Mouse (Mus musculus) liver, embryonic 15.5 days (tissue): ENCODE results near the gene Pcsk6. TPM values are rescaled to one million over a fixed set of nuclear protein-coding genes. Genes with fewer than 3 reads are reported as not detected.

ENCODE experiments used
- ATAC-seq: fragments of 200-750 bp; cut with Nextera tagmentation; 2 replicates; pipeline ENCODE4 v1.8.0; 2017; ENCODE audit warnings: moderate number of reproducible peaks, mild to moderate bottlenecking, moderate library complexity; ENCODE audit not compliant: insufficient read depth
- H3K27ac ChIP-seq: fragments of 300-500 bp; sonication (generic); replicated peaks from 2 replicates; pipeline ENCODE4 v1.5.1; 2015; ENCODE audit warnings: mild to moderate bottlenecking, inconsistent platforms
- H3K27me3 ChIP-seq: fragments of 300-500 bp; sonication (generic); 2 replicates; pipeline ENCODE4 v1.6.1; 2015; ENCODE audit warnings: mild to moderate bottlenecking, inconsistent platforms
- H3K36me3 ChIP-seq: fragments of 300-500 bp; sonication (generic); replicated peaks from 2 replicates; pipeline ENCODE4 v1.6.1; 2015; ENCODE audit warnings: moderate library complexity, mild to moderate bottlenecking, inconsistent platforms
- H3K4me1 ChIP-seq: fragments of 300-500 bp; sonication (generic); replicated peaks from 2 replicates; pipeline ENCODE4 v1.6.1; 2015; ENCODE audit warnings: inconsistent platforms
- H3K4me2 ChIP-seq: fragments of 300-500 bp; sonication (generic); 2 replicates; pipeline ENCODE4 v1.6.1; 2015; ENCODE audit warnings: moderate library complexity, mild to moderate bottlenecking, inconsistent platforms
- H3K4me3 ChIP-seq: fragments of 300-500 bp; sonication (generic); replicated peaks from 2 replicates; pipeline ENCODE4 v1.5.1; 2015; ENCODE audit warnings: mild to moderate bottlenecking, inconsistent platforms
- H3K9ac ChIP-seq: fragments of 300-500 bp; sonication (generic); 2 replicates; pipeline ENCODE4 v1.6.1; 2015; ENCODE audit warnings: moderate library complexity, mild to moderate bottlenecking, inconsistent platforms
- H3K9me3 ChIP-seq: fragments of 300-500 bp; sonication (generic); replicated peaks from 2 replicates; pipeline ENCODE4 v1.6.1; 2016; ENCODE audit warnings: inconsistent platforms
- WGBS: fragments of 180-500 bp; shearing (Covaris S2); methylation state at CpG from one replicate; pipeline ENCODE4 v1.1.7; 2015; ENCODE audit warnings: mixed read lengths; ENCODE audit not compliant: insufficient replicate concordance; 5-methylcytosine and 5-hydroxymethylcytosine counted together
- polyA plus RNA-seq: library from polyadenylated mRNA; unstranded; fragments of >200 nt; fragmentation: Nextera tagmentation; extraction: Ambion mirVana; gene quantifications from 2 replicates; pipeline ENCODE4 v1.2.1, GENCODE M21; 2015

The Pcsk6 gene
- polyA plus RNA-seq, 1 experiment from 2014 or later, result 0.94 TPM

DNA sequence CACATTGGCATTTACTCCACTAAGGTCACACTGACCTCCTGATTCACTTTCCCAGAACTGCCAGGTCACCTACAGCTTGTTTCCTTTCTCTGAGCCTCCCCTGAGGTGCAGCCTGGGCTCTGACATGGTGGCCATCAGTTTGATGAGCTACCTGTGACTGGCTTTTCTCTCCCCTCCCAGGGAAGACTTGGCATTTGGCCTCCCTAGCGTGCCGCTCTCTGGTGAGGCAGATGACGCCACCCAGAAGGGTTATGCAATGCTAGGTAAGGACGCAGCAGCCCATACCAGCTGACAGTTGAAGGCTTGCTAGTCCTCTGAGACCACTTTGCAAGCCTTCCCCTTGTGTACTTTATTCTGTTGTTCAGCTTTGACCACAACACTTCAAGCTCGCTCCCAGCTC, 141.9 kb downstream of the Pcsk6 start:
- no peak for ATAC-seq
- WGBS, result 70% methylated on average over 5 of the region's 5 CpGs
- Histone ChIP-seq H3K27me3 (no peaks in the 10 kb centered on the region), H3K36me3 (no peaks in the 10 kb centered on the region), H3K9ac (no peak overlapping the region), H3K9me3 (no peaks in the 10 kb centered on the region), H3K4me2 (no peak overlapping the region), H3K4me1 (no peaks in the 10 kb centered on the region), H3K27ac (no peak overlapping the region), H3K4me3 (no peak overlapping the region)

GRCm38 (mm10) chr7:66003865-66004638, 142.5 kb downstream of the Pcsk6 start:
- no peak overlapping the region for H3K9ac ChIP-seq
- H3K9me3 ChIP-seq, result no peaks in the 10 kb centered on the region
- ATAC-seq, result no peak
- H3K4me3 ChIP-seq, result no peak overlapping the region
- H3K36me3 ChIP-seq, result no peaks in the 10 kb centered on the region
- 57% methylated on average over 13 of the region's 13 CpGs for WGBS
- H3K27me3 ChIP-seq, result no peaks in the 10 kb centered on the region
- no peak overlapping the region for H3K4me2 ChIP-seq
- no peak overlapping the region for H3K27ac ChIP-seq
- no peaks in the 10 kb centered on the region for H3K4me1 ChIP-seq

- Histone ChIP-seq H3K4me3 (no peak overlapping the region), H3K27ac (no peak overlapping the region), H3K27me3 (no peaks in the 10 kb centered on the region), H3K9ac (no peak overlapping the region), H3K4me1 (no peaks in the 10 kb centered on the region), H3K36me3 (no peaks in the 10 kb centered on the region), H3K4me2 (no peak overlapping the region), H3K9me3 (no peaks in the 10 kb centered on the region)
- WGBS, result 69% methylated on average over 10 of the region's 10 CpGs
- ATAC-seq, result no peak
Observed at GRCm38 (mm10) chr7:66005066-66005465, 143.5 kb downstream of the Pcsk6 start.

DNA sequence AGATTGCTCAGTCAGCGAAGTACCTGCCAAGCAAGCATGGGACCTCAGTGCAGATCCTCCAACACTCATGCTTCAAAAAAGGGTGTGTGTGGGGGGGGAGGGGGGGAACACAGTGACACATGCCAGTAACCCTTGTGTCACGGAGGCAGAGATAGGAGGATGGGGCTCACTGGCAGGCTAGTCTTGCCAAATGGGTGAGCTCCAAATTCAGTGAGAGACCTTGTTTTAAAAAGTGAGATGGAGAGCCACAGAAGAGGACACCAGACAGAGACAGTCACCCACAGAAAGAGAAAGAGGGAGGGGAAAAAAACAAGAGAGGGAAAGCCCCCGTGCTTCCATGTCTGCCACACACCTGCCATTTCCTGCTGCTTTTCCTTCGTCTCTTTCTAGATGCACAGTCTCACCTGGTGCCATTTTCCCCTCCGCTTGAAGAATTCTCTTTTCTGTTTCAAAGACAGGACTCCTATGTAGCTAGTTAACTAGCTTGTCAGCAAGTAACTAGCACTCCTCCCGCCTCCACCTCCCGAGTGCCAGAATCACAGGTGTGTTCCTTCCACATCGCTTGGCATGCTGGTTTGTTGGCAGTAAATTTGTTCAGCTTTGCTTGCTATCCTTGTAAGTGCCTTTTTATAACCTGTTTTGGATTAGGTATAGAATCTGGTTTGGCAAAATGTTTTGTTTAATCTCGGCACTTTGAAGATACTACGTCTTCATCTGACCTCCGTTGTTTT, 146.8 kb downstream of the Pcsk6 start:
- Histone ChIP-seq H3K4me2 (no peak overlapping the region), H3K27me3 (no peaks in the 10 kb centered on the region)
- 74% methylated on average over 11 of the region's 11 CpGs for WGBS

GRCm38 (mm10) chr7:66008892-66009273, 147.3 kb downstream of the Pcsk6 start:
- no peaks in the 10 kb centered on the region for H3K9me3 ChIP-seq
- no peak overlapping the region for H3K9ac ChIP-seq
- no peak overlapping the region for H3K4me2 ChIP-seq
- H3K27ac ChIP-seq, result no peak overlapping the region
- H3K4me3 ChIP-seq, result no peak overlapping the region
- WGBS, result 78% methylated on average over 16 of the region's 16 CpGs
- H3K27me3 ChIP-seq, result no peaks in the 10 kb centered on the region
- H3K36me3 ChIP-seq, result no peaks in the 10 kb centered on the region
- no peaks in the 10 kb centered on the region for H3K4me1 ChIP-seq
- ATAC-seq, result no peak

More for the DNA sequence above, 146.8 kb downstream of the Pcsk6 start:
- Histone ChIP-seq H3K27ac (no peak overlapping the region), H3K4me1 (no peaks in the 10 kb centered on the region), H3K36me3 (no peaks in the 10 kb centered on the region), H3K4me3 (no peak overlapping the region), H3K9ac (no peak overlapping the region), H3K9me3 (no peaks in the 10 kb centered on the region)
- ATAC-seq, result no peak

- H3K27me3 ChIP-seq, result no peaks in the 10 kb centered on the region
- H3K36me3 ChIP-seq, result no peaks in the 10 kb centered on the region
- 62% methylated on average over 6 of the region's 6 CpGs for WGBS
- no peak overlapping the region for H3K9ac ChIP-seq
- no peak for ATAC-seq
- H3K9me3 ChIP-seq, result no peaks in the 10 kb centered on the region
- H3K4me1 ChIP-seq, result no peaks in the 10 kb centered on the region
- no peak overlapping the region for H3K27ac ChIP-seq
- no peak overlapping the region for H3K4me2 ChIP-seq
- H3K4me3 ChIP-seq, result no peak overlapping the region
Observed at GRCm38 (mm10) chr7:66010518-66010917, 149.0 kb downstream of the Pcsk6 start.

GRCm38 (mm10) chr7:66027747-66028146, 166.2 kb downstream of the Pcsk6 start:
- ATAC-seq, result no peak
- no peaks in the 10 kb centered on the region for H3K9me3 ChIP-seq
- H3K4me1 ChIP-seq, result no peaks in the 10 kb centered on the region
- H3K9ac ChIP-seq, result no peak overlapping the region
- H3K4me3 ChIP-seq, result no peak overlapping the region
- no peak overlapping the region for H3K4me2 ChIP-seq
- no peaks in the 10 kb centered on the region for H3K36me3 ChIP-seq
- H3K27ac ChIP-seq, result no peak overlapping the region
- H3K27me3 ChIP-seq, result no peaks in the 10 kb centered on the region
- 74% methylated on average over 2 of the region's 2 CpGs for WGBS

DNA sequence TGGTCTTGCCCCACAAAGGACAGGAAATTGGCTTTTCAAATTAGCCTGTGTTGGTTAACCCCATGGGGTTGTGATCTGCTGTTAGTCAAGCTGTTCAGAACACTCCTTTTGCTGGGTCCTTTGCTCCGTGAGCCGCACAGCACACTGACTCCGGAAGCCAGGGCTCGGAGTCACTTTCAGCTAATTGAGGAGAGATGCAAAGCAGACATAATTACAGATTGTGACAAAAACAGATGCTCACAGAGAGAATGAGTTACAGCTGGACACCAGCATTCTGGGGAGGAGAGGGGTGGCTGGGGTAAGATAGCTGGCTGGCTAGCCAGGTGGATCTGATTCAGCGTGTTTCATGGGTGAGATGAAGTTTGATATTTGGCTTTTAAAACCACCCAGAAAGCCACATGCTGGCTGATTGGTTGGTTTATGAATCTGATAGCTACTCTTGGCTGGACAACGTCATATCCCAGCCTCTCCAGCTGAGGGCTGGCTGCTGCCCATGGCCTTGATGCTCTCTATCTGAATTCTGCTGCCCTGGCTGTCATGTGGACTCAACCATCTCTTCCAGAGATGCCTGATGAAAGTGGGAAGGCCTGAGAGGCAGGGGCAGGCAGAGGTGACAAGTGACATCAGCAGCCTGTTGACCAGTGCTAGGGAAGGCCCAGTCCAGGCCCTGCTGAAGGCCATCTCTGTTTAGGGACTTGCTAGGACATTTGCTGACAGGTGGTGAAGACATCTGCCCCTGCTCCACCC, 167.4 kb downstream of the Pcsk6 start:
- 62% methylated on average over 6 of the region's 6 CpGs for WGBS
- Histone ChIP-seq H3K36me3 (no peaks in the 10 kb centered on the region), H3K27ac (no peak overlapping the region), H3K4me1 (no peaks in the 10 kb centered on the region), H3K27me3 (no peaks in the 10 kb centered on the region), H3K9me3 (no peaks in the 10 kb centered on the region), H3K9ac (no peak overlapping the region), H3K4me2 (no peak overlapping the region), H3K4me3 (no peak overlapping the region)
- no peak for ATAC-seq

GRCm38 (mm10) chr7:66036809-66037208, 175.3 kb downstream of the Pcsk6 start:
- Histone ChIP-seq H3K4me1 (no peaks in the 10 kb centered on the region; the same call in 1 of the 2 replicates), H3K9me3 (no peaks in the 10 kb centered on the region), H3K27ac (no peak overlapping the region), H3K36me3 (no peaks in the 10 kb centered on the region), H3K4me3 (no peak overlapping the region), H3K9ac (no peak overlapping the region), H3K4me2 (no peak overlapping the region), H3K27me3 (peaks cover 10% of the 10 kb centered on the region)
- ATAC-seq, result no peak
- WGBS, result 39% methylated on average over 8 of the region's 8 CpGs

GRCm38 (mm10) chr7:66038261-66038660, 176.7 kb downstream of the Pcsk6 start:
- no peak for ATAC-seq
- no peak overlapping the region for H3K9ac ChIP-seq
- H3K27ac ChIP-seq, result no peak overlapping the region
- peaks cover 10% of the 10 kb centered on the region for H3K27me3 ChIP-seq
- no peaks in the 10 kb centered on the region for H3K36me3 ChIP-seq
- no peak overlapping the region for H3K4me3 ChIP-seq
- H3K9me3 ChIP-seq, result no peaks in the 10 kb centered on the region
- H3K4me2 ChIP-seq, result no peak overlapping the region
- no peaks in the 10 kb centered on the region; the same call in 1 of the 2 replicates for H3K4me1 ChIP-seq
- 70% methylated on average over 3 of the region's 3 CpGs for WGBS

- Histone ChIP-seq H3K4me1 (no peaks in the 10 kb centered on the region; the same call in 1 of the 2 replicates), H3K4me2 (no peak overlapping the region), H3K9ac (no peak overlapping the region), H3K27me3 (peaks cover 10% of the 10 kb centered on the region), H3K9me3 (no peaks in the 10 kb centered on the region), H3K36me3 (no peaks in the 10 kb centered on the region), H3K27ac (no peak overlapping the region), H3K4me3 (no peak overlapping the region)
- 71% methylated on average over 11 of the region's 11 CpGs for WGBS
- ATAC-seq, result no peak
Observed at GRCm38 (mm10) chr7:66038730-66039129, 177.2 kb downstream of the Pcsk6 start.
